Mouse (Mus musculus): ENCODE measurements around the gene Rtn4rl2. TPM values are rescaled to one million over a fixed set of nuclear protein-coding genes. Genes with fewer than 3 reads are reported as not detected.

The Rtn4rl2 gene
- polyA plus RNA-seq, 1 experiment from 2014 or later = 1.1 TPM

DNA sequence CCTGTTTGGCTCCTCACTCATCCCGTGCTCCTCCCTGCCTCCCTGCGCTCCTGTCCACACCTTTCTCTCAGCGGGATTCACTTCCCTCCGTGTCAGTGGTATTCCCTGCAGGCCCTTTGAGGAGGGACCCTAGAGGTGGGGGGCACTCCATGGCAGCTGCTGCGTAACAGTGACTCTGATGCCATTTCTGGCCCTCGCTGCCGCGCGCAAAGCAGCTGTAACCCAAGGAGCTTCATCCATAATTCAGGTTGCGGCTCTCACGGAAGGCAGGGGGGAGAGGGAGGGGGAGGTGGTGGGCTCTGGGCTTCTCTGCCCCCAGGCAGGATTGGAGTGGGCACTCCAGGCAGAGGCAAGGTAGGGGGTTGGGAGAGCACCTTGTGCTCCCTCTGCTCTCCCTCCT lies 3.0 kb downstream of the Rtn4rl2 start:
- no peak overlapping the region for H3K27ac ChIP-seq
- no peak overlapping the region for H3K9ac ChIP-seq (ENCODE audit: low read depth, low read length)
- H3K27me3 ChIP-seq (ENCODE audit: insufficient read depth, low read length) = peaks cover 35% of the 10 kb centered on the region
- no peak for ATAC-seq (replicated peaks; ENCODE audit: low FRiP score, low read depth)
- H3K36me3 ChIP-seq (ENCODE audit: insufficient read depth, low read length) = no peaks in the 10 kb centered on the region
- H3K4me1 ChIP-seq (replicated peaks; ENCODE audit: insufficient read depth, low read length) = peaks cover 16% of the 10 kb centered on the region; the same call in 1 of the 2 replicates
- no peak for TF ChIP-seq CTCF (IDR thresholded peaks at IDR 0.05; ENCODE audit: low read depth)
- H3K4me2 ChIP-seq (ENCODE audit: low read length) = peak overlapping the region; percentile 45
- 12% methylated on average over 11 of the region's 11 CpGs for WGBS
- H3K4me3 ChIP-seq (replicated peaks; ENCODE audit: low read depth, low read length) = 0 out of 2 replicates have a peak overlapping the region, but pooled peaks have one; percentile 8
- no peak for DNase-seq (ENCODE audit: low spot score)
- H3K9me3 ChIP-seq (replicated peaks; ENCODE audit: low read length) = no peaks in the 10 kb centered on the region

DNA sequence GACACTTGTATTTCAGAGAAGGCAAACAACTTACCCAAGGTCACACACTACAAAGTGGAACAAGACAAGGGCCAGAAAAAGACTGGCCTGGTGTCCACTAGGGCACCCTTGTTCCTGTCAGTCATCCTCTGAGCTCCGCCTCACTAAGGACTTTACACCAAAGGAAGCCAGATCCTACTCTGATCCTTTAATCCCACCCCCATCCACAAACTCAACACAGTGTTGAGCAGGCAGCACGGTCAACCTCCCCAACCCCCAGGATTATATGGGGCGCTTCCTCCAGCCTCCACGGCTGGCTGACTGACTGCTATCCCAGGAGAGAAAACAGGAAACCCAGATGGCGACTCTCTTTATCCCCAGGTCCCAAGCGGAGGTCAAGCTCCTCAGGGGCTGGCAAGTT lies 3.4 kb downstream of the Rtn4rl2 start:
- WGBS = 3% methylated on average over 6 of the region's 6 CpGs
- Histone ChIP-seq H3K4me2 (ENCODE audit: low read length) (peak overlapping the region; percentile 45), H3K4me3 (replicated peaks; ENCODE audit: low read depth, low read length) (0 out of 2 replicates have a peak overlapping the region, but pooled peaks have one; percentile 8), H3K4me1 (replicated peaks; ENCODE audit: insufficient read depth, low read length) (peaks cover 14% of the 10 kb centered on the region; the same call in 1 of the 2 replicates), H3K36me3 (ENCODE audit: insufficient read depth, low read length) (no peaks in the 10 kb centered on the region), H3K27me3 (ENCODE audit: insufficient read depth, low read length) (peaks cover 35% of the 10 kb centered on the region), H3K9ac (ENCODE audit: low read depth, low read length) (no peak overlapping the region), H3K27ac (no peak overlapping the region), H3K9me3 (replicated peaks; ENCODE audit: low read length) (no peaks in the 10 kb centered on the region)
- ATAC-seq (replicated peaks; ENCODE audit: low FRiP score, low read depth) = peak; percentile 30
- no peak for TF ChIP-seq CTCF (IDR thresholded peaks at IDR 0.05; ENCODE audit: low read depth)
- peak; percentile 68 for DNase-seq (ENCODE audit: low spot score)

DNA sequence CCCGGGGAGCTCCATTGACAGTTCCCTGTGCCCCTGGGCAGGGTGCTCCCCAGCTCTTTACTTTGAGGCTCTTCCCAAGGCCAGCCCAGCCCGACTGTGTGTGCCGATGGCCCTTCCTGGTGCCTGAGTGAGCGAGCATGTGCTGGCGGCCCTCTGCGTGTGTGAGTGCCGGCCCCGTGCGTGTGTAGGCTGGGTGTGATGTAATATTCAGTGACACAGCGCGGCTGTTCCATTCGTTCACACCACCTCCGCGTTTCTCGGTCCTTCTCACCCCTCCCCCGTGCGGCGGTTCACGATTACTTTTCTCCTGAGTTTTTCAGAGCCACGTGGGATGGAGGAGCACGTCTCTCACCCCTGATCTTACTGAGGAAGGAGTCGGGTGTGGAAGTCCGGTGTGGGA lies 3.9 kb downstream of the Rtn4rl2 start:
- H3K4me2 ChIP-seq (ENCODE audit: low read length) = peak overlapping the region; percentile 45
- TF ChIP-seq CTCF (IDR thresholded peaks at IDR 0.05; ENCODE audit: low read depth) = no peak

DNA sequence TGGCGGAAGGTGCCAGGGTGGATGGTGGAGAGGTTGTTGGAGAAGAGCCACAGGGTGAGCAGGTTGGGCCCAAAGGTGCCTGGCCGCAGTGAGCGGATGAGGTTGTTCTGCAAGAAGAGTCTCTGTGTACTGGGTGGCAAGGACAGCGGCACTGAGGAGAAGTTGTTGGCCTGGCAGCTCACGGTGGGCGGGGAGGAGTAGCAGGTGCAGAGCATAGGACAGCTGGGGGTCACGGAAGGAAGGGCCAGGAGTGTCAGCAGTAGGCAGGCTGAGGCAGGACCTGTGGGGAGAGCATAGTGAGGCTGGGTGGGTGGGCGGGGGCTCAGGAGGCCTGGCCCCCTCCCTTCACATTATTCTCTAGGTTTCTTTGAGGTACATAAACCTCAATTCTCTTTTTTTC lies 5.9 kb downstream of the Rtn4rl2 start:
- H3K4me2 ChIP-seq (ENCODE audit: low read length) = no peak overlapping the region

More for the DNA sequence above, 3.9 kb downstream of the Rtn4rl2 start:
- ATAC-seq (replicated peaks; ENCODE audit: low FRiP score, low read depth) (peak; percentile 3; the same call in 1 of the 2 replicates), DNase-seq (ENCODE audit: low spot score) (peak; percentile 44)
- no peak overlapping the region for H3K27ac ChIP-seq
- no peaks in the 10 kb centered on the region for H3K36me3 ChIP-seq (ENCODE audit: insufficient read depth, low read length)
- H3K4me3 ChIP-seq (replicated peaks; ENCODE audit: low read depth, low read length) = 0 out of 2 replicates have a peak overlapping the region, but pooled peaks have one; percentile 8
- H3K9ac ChIP-seq (ENCODE audit: low read depth, low read length) = no peak overlapping the region
- no peaks in the 10 kb centered on the region for H3K9me3 ChIP-seq (replicated peaks; ENCODE audit: low read length)
- peaks cover 34% of the 10 kb centered on the region for H3K27me3 ChIP-seq (ENCODE audit: insufficient read depth, low read length)
- 8% methylated on average over 23 of the region's 23 CpGs for WGBS
- peaks cover 9% of the 10 kb centered on the region; the same call in 1 of the 2 replicates for H3K4me1 ChIP-seq (replicated peaks; ENCODE audit: insufficient read depth, low read length)

DNA sequence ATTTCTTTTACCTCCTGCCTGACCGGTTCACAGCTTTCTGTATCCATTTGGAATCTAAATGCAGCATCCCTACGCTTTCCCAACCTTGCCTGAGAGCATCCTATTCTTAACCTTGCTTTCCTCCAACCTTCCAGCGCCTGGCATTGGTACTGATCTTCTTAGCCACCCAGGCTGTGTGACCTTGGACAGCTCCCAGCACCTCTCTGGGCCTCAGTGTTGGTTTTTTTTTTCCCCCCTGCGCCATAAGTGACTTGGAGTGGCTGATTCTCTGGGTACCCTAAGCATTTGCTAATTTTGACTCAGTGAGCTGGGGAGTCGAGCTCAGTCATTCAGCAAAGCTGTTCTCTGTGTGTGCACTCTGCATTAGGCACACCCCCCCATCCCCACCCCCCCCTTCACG lies 10.7 kb downstream of the Rtn4rl2 start:
- no peaks in the 10 kb centered on the region for H3K9me3 ChIP-seq (replicated peaks; ENCODE audit: low read length)
- no peak overlapping the region for H3K9ac ChIP-seq (ENCODE audit: low read depth, low read length)
- no peaks in the 10 kb centered on the region for H3K36me3 ChIP-seq (ENCODE audit: insufficient read depth, low read length)
- no peak overlapping the region for H3K4me3 ChIP-seq (replicated peaks; ENCODE audit: low read depth, low read length)
- ATAC-seq (replicated peaks; ENCODE audit: low FRiP score, low read depth) (no peak), DNase-seq (ENCODE audit: low spot score) (no peak)
- H3K4me1 ChIP-seq (replicated peaks; ENCODE audit: insufficient read depth, low read length) = peaks cover 10% of the 10 kb centered on the region; the same call in 1 of the 2 replicates
- H3K27me3 ChIP-seq (ENCODE audit: insufficient read depth, low read length) = peaks cover 22% of the 10 kb centered on the region
- 54% methylated on average over 6 of the region's 6 CpGs for WGBS
- no peak for TF ChIP-seq CTCF (IDR thresholded peaks at IDR 0.05; ENCODE audit: low read depth)
- no peak overlapping the region for H3K4me2 ChIP-seq (ENCODE audit: low read length)
- H3K27ac ChIP-seq = no peak overlapping the region

More for the DNA sequence above, 5.9 kb downstream of the Rtn4rl2 start:
- DNase-seq (ENCODE audit: low spot score) (no peak), ATAC-seq (replicated peaks; ENCODE audit: low FRiP score, low read depth) (no peak)
- Histone ChIP-seq H3K36me3 (ENCODE audit: insufficient read depth, low read length) (no peaks in the 10 kb centered on the region), H3K27ac (no peak overlapping the region), H3K4me3 (replicated peaks; ENCODE audit: low read depth, low read length) (no peak overlapping the region), H3K4me1 (replicated peaks; ENCODE audit: insufficient read depth, low read length) (peaks cover 4% of the 10 kb centered on the region; the same call in 1 of the 2 replicates), H3K9me3 (replicated peaks; ENCODE audit: low read length) (no peaks in the 10 kb centered on the region), H3K27me3 (ENCODE audit: insufficient read depth, low read length) (peaks cover 20% of the 10 kb centered on the region; the same call in 1 of the 2 replicates), H3K9ac (ENCODE audit: low read depth, low read length) (no peak overlapping the region)
- 80% methylated on average over 8 of the region's 8 CpGs for WGBS
- TF ChIP-seq CTCF (IDR thresholded peaks at IDR 0.05; ENCODE audit: low read depth) = no peak

DNA sequence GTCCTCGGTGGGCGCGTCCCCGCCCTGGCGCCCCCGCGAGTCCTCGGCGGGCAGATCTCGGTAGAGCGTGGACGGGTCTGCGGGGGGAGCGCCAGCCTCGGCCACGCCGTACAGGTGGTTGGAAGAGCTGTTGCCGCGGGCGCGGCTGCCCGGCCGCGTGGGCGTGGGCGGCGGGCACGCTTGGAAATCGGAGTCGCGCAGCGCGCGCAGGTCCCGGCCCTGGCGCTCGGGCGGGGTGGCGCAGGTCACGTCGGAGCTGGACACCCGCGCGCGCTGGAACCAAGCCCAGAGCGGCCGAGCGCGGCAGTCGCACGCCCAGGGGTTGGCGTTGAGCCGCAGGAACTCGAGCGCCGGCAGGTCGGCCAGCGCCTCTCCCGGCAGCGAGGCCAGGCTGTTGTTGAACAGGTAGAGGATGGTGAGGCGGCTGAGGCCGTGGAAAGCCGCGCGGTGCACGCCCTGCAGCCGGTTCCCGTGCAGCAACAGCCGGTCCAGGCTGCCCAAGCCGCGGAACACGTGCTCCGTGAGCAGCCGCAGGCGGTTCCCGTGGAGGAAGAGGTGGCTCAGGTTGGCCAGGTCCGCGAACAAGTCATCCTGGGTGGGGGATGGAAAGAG lies 14.3 kb downstream of the Rtn4rl2 start:
- ATAC-seq (replicated peaks; ENCODE audit: low FRiP score, low read depth) (peak; percentile 72), DNase-seq (ENCODE audit: low spot score) (peak; percentile 38)
- Histone ChIP-seq H3K9ac (ENCODE audit: low read depth, low read length) (peak overlapping the region; percentile 48), H3K4me3 (replicated peaks; ENCODE audit: low read depth, low read length) (peak overlapping the region; percentile 46), H3K4me1 (replicated peaks; ENCODE audit: insufficient read depth, low read length) (peaks cover 10% of the 10 kb centered on the region; the same call in 1 of the 2 replicates), H3K9me3 (replicated peaks; ENCODE audit: low read length) (no peaks in the 10 kb centered on the region), H3K4me2 (ENCODE audit: low read length) (peak overlapping the region; percentile 89), H3K36me3 (ENCODE audit: insufficient read depth, low read length) (no peaks in the 10 kb centered on the region), H3K27me3 (ENCODE audit: insufficient read depth, low read length) (peaks cover 37% of the 10 kb centered on the region), H3K27ac (no peak overlapping the region)
- TF ChIP-seq CTCF (IDR thresholded peaks at IDR 0.05; ENCODE audit: low read depth) = no peak
- WGBS = under 1% methylated on average over 73 of the region's 78 CpGs

All from kidney, postnatal 0 days (tissue).